Mouse (Mus musculus) kidney, postnatal 0 days (tissue): ENCODE measurements around the gene Sobp. TPM values are rescaled to one million over a fixed set of nuclear protein-coding genes. Genes with fewer than 3 reads are reported as not detected.

ENCODE experiments used
- ATAC-seq: fragments of 200-750 bp; cut with Nextera tagmentation; replicated peaks from 2 replicates; pipeline ENCODE4 v1.8.0; 2017; ENCODE audit warnings: low read depth, moderate number of reproducible peaks, moderate TSS enrichment, moderate library complexity; ENCODE audit not compliant: low FRiP score
- DNase-seq: peaks from one replicate; pipeline ENCODE4 v3.0.0-alpha.2; 2016; ENCODE audit warnings: low spot score
- H3K27ac ChIP-seq: fragments of 300-500 bp; sonication (generic); 2 replicates; pipeline ENCODE4 v1.5.1; 2014; ENCODE audit warnings: mild to moderate bottlenecking
- H3K27me3 ChIP-seq: fragments of 300-500 bp; sonication (generic); 2 replicates; pipeline ENCODE4 v1.6.1; 2014; ENCODE audit warnings: low read length, mixed read lengths; ENCODE audit not compliant: insufficient read depth
- H3K36me3 ChIP-seq: fragments of 300-500 bp; sonication (generic); 2 replicates; pipeline ENCODE4 v1.6.1; 2014; ENCODE audit warnings: low read length, mixed read lengths; ENCODE audit not compliant: insufficient read depth
- H3K4me1 ChIP-seq: fragments of 300-500 bp; sonication (generic); replicated peaks from 2 replicates; pipeline ENCODE4 v1.6.1; 2014; ENCODE audit warnings: antibody characterized with exemption, low read length, mixed read lengths; ENCODE audit not compliant: insufficient read depth
- H3K4me2 ChIP-seq: fragments of 300-500 bp; sonication (generic); 2 replicates; pipeline ENCODE4 v1.6.1; 2014; ENCODE audit warnings: mild to moderate bottlenecking, low read length, moderate library complexity, mixed read lengths
- H3K4me3 ChIP-seq: fragments of 300-500 bp; sonication (generic); replicated peaks from 2 replicates; pipeline ENCODE4 v1.5.1; 2014; ENCODE audit warnings: low read depth, low read length
- H3K9ac ChIP-seq: fragments of 300-500 bp; sonication (generic); 2 replicates; pipeline ENCODE4 v1.6.1; 2014; ENCODE audit warnings: low read depth, low read length
- H3K9me3 ChIP-seq: fragments of 300-500 bp; sonication (generic); replicated peaks from 2 replicates; pipeline ENCODE4 v1.6.1; 2016; ENCODE audit warnings: low read length, inconsistent platforms, mixed read lengths
- CTCF ChIP-seq: IDR thresholded peaks from 2 replicates; pipeline ENCODE4 v1.5.1; 2016; ENCODE audit warnings: antibody characterized with exemption, low read depth, mild to moderate bottlenecking, moderate library complexity
- WGBS: fragments of 180-500 bp; shearing (Covaris S2); extraction: QIAGEN DNeasy Blood & Tissue Kit; methylation state at CpG from one replicate; pipeline ENCODE4 v1.1.7; 2014; 5-methylcytosine and 5-hydroxymethylcytosine counted together
- polyA plus RNA-seq: library from polyadenylated mRNA; unstranded; fragments of >200 nt; fragmentation: Nextera tagmentation; extraction: Ambion mirVana; gene quantifications from 2 replicates; pipeline ENCODE4 v1.2.1, GENCODE M21; 2015

Sobp gene
- polyA plus RNA-seq, 1 experiment from 2014 or later = 1.2 TPM

- H3K4me3 ChIP-seq = no peak overlapping the region
- no peaks in the 10 kb centered on the region for H3K36me3 ChIP-seq
- ATAC-seq = no peak
- no peaks in the 10 kb centered on the region for H3K9me3 ChIP-seq
- no peak overlapping the region for H3K27ac ChIP-seq
- no peaks in the 10 kb centered on the region for H3K27me3 ChIP-seq
- H3K4me2 ChIP-seq = no peak overlapping the region
- WGBS = 49% methylated on average over 6 of the region's 6 CpGs
- TF ChIP-seq CTCF = peak; percentile 50
- H3K9ac ChIP-seq = no peak overlapping the region
- DNase-seq = no peak
- no peaks in the 10 kb centered on the region for H3K4me1 ChIP-seq
Observed at GRCm38 (mm10) chr10:43211866-43212265, 37.5 kb upstream of the Sobp start.

DNA sequence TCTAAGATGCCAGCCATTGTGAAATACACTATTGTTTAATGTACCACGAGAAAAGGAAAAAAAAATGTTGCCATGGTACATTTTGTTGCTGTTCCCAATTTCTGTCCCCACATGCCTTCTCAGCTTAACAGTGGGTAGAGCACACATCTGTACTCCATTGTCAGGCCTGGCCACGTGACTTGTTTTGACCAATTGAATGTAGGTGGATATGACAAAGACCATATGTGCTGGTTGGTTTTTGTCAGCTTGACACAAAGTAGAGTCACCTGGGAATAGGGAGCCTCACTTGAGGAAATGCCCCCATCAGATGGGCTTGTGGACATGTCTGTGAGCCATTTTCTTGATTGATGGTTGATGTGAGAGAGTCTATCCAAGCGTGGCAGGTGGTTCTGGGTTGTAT, 29.5 kb upstream of the Sobp start:
- no peaks in the 10 kb centered on the region for H3K36me3 ChIP-seq
- H3K4me3 ChIP-seq = no peak overlapping the region
- WGBS = 75% methylated on average over 3 of the region's 3 CpGs
- no peak overlapping the region for H3K4me2 ChIP-seq
- H3K4me1 ChIP-seq = no peaks in the 10 kb centered on the region
- no peak for TF ChIP-seq CTCF
- no peak overlapping the region for H3K27ac ChIP-seq
- no peaks in the 10 kb centered on the region for H3K27me3 ChIP-seq
- ATAC-seq (no peak), DNase-seq (no peak)
- no peaks in the 10 kb centered on the region for H3K9me3 ChIP-seq
- H3K9ac ChIP-seq = no peak overlapping the region

DNA sequence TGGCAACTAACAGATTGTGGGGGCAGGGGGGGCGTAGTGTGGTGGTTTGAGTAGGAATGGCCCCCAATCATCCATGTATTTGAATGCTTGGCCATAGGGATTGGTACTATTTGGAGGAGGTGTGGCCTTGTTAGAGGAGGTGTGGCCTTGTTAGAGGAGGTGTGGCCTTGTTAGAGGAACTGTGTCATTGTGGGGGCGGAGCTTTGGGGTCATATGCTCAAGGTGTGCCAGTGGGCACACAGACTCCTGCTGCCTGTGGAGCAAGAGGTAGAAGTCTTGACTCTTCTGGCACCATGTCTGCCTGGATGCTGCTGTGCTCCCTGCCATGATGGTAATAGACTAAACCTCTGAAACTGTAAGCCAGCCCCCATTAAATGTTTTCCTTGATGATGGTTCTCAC, 25.9 kb upstream of the Sobp start:
- Histone ChIP-seq H3K9me3 (no peaks in the 10 kb centered on the region), H3K27me3 (no peaks in the 10 kb centered on the region), H3K4me3 (no peak overlapping the region), H3K4me1 (no peaks in the 10 kb centered on the region), H3K9ac (no peak overlapping the region), H3K4me2 (no peak overlapping the region), H3K27ac (no peak overlapping the region), H3K36me3 (no peaks in the 10 kb centered on the region)
- WGBS = 88% methylated on average over 2 of the region's 2 CpGs
- no peak for TF ChIP-seq CTCF
- no peak for ATAC-seq
- no peak for DNase-seq

- no peak for ATAC-seq
- WGBS = 43% methylated on average over 5 of the region's 5 CpGs
Observed at GRCm38 (mm10) chr10:43180313-43180912, 6.1 kb upstream of the Sobp start.

DNA sequence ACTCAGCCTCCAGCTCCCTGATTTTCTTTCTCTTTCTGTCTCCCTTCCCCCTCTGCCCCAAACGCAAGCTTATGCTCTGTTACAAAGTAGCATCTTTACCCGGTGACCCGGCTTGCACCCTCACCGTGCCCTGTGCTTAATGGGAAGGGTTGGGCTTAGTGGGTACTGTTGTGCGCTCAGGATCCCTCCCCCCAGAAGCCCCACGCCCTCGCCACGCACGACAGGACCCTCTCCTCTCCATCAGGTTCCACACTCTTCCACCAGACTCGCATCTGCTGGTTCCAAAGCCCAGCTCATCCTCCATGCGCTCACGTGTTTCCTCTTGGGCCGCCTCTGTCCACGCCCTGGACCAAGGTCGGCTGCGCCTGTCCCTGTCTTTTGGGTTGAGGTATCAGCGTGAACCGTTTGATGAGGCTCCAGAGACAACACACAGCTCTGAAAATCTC, 849 bp upstream of the Sobp start:
- peak overlapping the region; percentile 69 for H3K9ac ChIP-seq
- H3K27ac ChIP-seq = no peak overlapping the region
- peaks cover 11% of the 10 kb centered on the region for H3K27me3 ChIP-seq
- TF ChIP-seq CTCF = no peak
- peak overlapping the region; percentile 98 for H3K4me2 ChIP-seq
- DNase-seq (no peak), ATAC-seq (no peak)
- no peaks in the 10 kb centered on the region for H3K9me3 ChIP-seq
- no peaks in the 10 kb centered on the region for H3K36me3 ChIP-seq
- no peaks in the 10 kb centered on the region for H3K4me1 ChIP-seq
- peak overlapping the region; percentile 82 for H3K4me3 ChIP-seq
- WGBS = 4% methylated on average over 18 of the region's 18 CpGs

More at GRCm38 (mm10) chr10:43180313-43180912, 6.1 kb upstream of the Sobp start:
- H3K4me3 ChIP-seq = no peak overlapping the region
- H3K4me2 ChIP-seq = no peak overlapping the region
- H3K27me3 ChIP-seq = no peaks in the 10 kb centered on the region; the same call in none of the 2 replicates
- no peaks in the 10 kb centered on the region for H3K9me3 ChIP-seq
- H3K4me1 ChIP-seq = no peaks in the 10 kb centered on the region
- no peak overlapping the region for H3K9ac ChIP-seq
- H3K36me3 ChIP-seq = no peaks in the 10 kb centered on the region
- TF ChIP-seq CTCF = no peak
- no peak for DNase-seq
- no peak overlapping the region for H3K27ac ChIP-seq

GRCm38 (mm10) chr10:43173828-43174325, 453 bp downstream of the Sobp start:
- Histone ChIP-seq H3K27me3 (peaks cover 15% of the 10 kb centered on the region), H3K4me1 (no peaks in the 10 kb centered on the region), H3K4me3 (peak overlapping the region; percentile 82), H3K9me3 (no peaks in the 10 kb centered on the region), H3K27ac (peak overlapping the region; percentile 25; the same call in 1 of the 2 replicates), H3K9ac (peak overlapping the region; percentile 69), H3K4me2 (peak overlapping the region; percentile 98), H3K36me3 (no peaks in the 10 kb centered on the region)
- no peak for TF ChIP-seq CTCF
- ATAC-seq (peak; percentile 30; the same call in 1 of the 2 replicates), DNase-seq (peak; percentile 36)
- WGBS = 0% methylated on average over 26 of the region's 38 CpGs
